Mouse (Mus musculus): Measurements from ENCODE around the gene Six2. TPM values are rescaled to one million over a fixed set of nuclear protein-coding genes. Genes with fewer than 3 reads are reported as not detected.

The Six2 gene
- polyA plus RNA-seq (2015; fragmentation: Nextera tagmentation; extraction: Ambion mirVana): 0.17 TPM in 1 of 2 replicates, not detected in the other

GRCm38 (mm10) chr17:85688236-85688910, at the start of gene Six2:
Gene Six2, minus strand, starts transcription at chr17:85688274.

Other genes with a start within 250 kb of the Six2 start
- gene Six3, start 74.7 kb downstream of the Six2 start, polyA plus RNA-seq (2015; fragmentation: Nextera tagmentation; extraction: Ambion mirVana): not detected in 2 replicates